ENCODE assay signal across 8 mouse cellular contexts in the genomic region with DNA sequence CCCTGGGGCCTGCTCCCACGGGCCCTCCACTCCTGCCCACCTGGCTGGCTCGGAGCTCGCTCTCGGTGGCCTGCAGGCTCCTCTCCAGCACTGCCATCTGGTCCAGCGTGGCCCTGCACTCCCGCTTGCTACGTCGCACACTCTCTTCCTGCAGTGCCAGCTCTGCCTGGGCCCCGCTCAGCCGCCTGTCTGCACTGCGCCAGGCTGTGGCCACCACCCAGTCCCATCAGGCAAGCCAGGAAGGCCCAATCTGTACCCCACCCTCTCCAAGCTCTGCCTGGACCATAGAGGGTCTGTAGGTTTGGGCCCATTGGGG. TPM values are rescaled to one million over a fixed set of nuclear protein-coding genes. Genes with fewer than 3 reads are reported as not detected.
DNase-seq lines count a peak whose midpoint lies in the region; ATAC-seq and TF ChIP-seq lines count a peak whose summit lies in the region.

No protein-coding gene starts in this region.

- no peak for TF ChIP-seq EP300 in stomach, postnatal 0 days (optimal IDR thresholded peaks at IDR 0.05)

- no peak overlapping the region for H3K4me3 ChIP-seq in neural tube, embryonic 11.5 days (ENCODE audit: low read depth, low read length)
- H3K4me3 ChIP-seq in limb, embryonic 10.5 days: peak overlapping the region; percentile 6; the same call in 1 of the 2 replicates
- H3K4me3 ChIP-seq in stomach, postnatal 0 days (ENCODE audit: low read depth, low read length): no peak overlapping the region

- no peaks in the 10 kb centered on the region for H3K27me3 ChIP-seq in neural tube, embryonic 11.5 days (ENCODE audit: control insufficient read depth, insufficient read depth, low read length)
- no peaks in the 10 kb centered on the region for H3K27me3 ChIP-seq in limb, embryonic 10.5 days (ENCODE audit: low read depth, poor library complexity, severe bottlenecking)
- H3K27me3 ChIP-seq in stomach, postnatal 0 days (ENCODE audit: control insufficient read depth, insufficient read depth, low read length): no peaks in the 10 kb centered on the region

- WGBS in neural tube, embryonic 11.5 days: 79% methylated on average over 11 of the region's 11 CpGs
- 83% methylated on average over 11 of the region's 11 CpGs for WGBS in limb, embryonic 10.5 days
- WGBS in stomach, postnatal 0 days: 51% methylated on average over 11 of the region's 11 CpGs

- no peak; the same call in 1 of the 2 replicates for TF ChIP-seq CTCF in stomach, postnatal 0 days (IDR thresholded peaks at IDR 0.05; ENCODE audit: low read depth)

- peaks cover 8% of the 10 kb centered on the region for H3K36me3 ChIP-seq in neural tube, embryonic 11.5 days (ENCODE audit: control insufficient read depth, insufficient read depth, low read length)
- H3K36me3 ChIP-seq in limb, embryonic 10.5 days: peaks cover 84% of the 10 kb centered on the region
- H3K36me3 ChIP-seq in stomach, postnatal 0 days (ENCODE audit: control insufficient read depth, insufficient read depth, low read length): no peaks in the 10 kb centered on the region

- peak; percentile 39; the same call in 1 of the 2 replicates for ATAC-seq in cerebellum, adult (ENCODE audit: insufficient number of reproducible peaks, low FRiP score, low TSS enrichment)
- ATAC-seq in neural tube, embryonic 11.5 days (ENCODE audit: insufficient read depth, low FRiP score, low TSS enrichment): no peak
- no peak for ATAC-seq in stomach, postnatal 0 days (ENCODE audit: low FRiP score, low TSS enrichment)
- ATAC-seq in erythroid progenitor cell, adult 5-6 weeks (replicated peaks; ENCODE audit: low FRiP score, poor library complexity, severe bottlenecking): no peak

- no peak overlapping the region for H3K4me2 ChIP-seq in neural tube, embryonic 11.5 days (ENCODE audit: low read depth)
- H3K4me2 ChIP-seq in stomach, postnatal 0 days (replicated peaks; ENCODE audit: low read depth): no peak overlapping the region

- H3K27ac ChIP-seq in neural tube, embryonic 11.5 days (ENCODE audit: low read depth, low read length): peak overlapping the region; percentile 57
- peak overlapping the region; percentile 89 for H3K27ac ChIP-seq in limb, embryonic 10.5 days
- H3K27ac ChIP-seq in stomach, postnatal 0 days (replicated peaks): peak overlapping the region; percentile 89

- H3K4me1 ChIP-seq in neural tube, embryonic 11.5 days (ENCODE audit: control insufficient read depth, insufficient read depth, low read length): peaks cover 12% of the 10 kb centered on the region
- peaks cover 57% of the 10 kb centered on the region for H3K4me1 ChIP-seq in limb, embryonic 10.5 days
- H3K4me1 ChIP-seq in stomach, postnatal 0 days (replicated peaks; ENCODE audit: control insufficient read depth, insufficient read depth): peaks cover 6% of the 10 kb centered on the region

- DNase-seq in cerebellum, adult 8-10 months: no peak
- DNase-seq in neural tube, embryonic 11.5 days (ENCODE audit: low spot score): no peak
- no peak for DNase-seq in neural tube, embryonic 10.5 days (ENCODE audit: extremely low spot score, low spot score)
- DNase-seq in limb, embryonic 10.5 days (ENCODE audit: low spot score): no peak
- no peak for DNase-seq in stomach, postnatal 0 days (ENCODE audit: low spot score)
- no peak for DNase-seq in Muller cell, postnatal 12 days (ENCODE audit: inconsistent ontology term)

- H3K9me3 ChIP-seq in neural tube, embryonic 11.5 days (ENCODE audit: control insufficient read depth, low read length): no peaks in the 10 kb centered on the region
- no peaks in the 10 kb centered on the region for H3K9me3 ChIP-seq in limb, embryonic 10.5 days (replicated peaks)
- no peaks in the 10 kb centered on the region for H3K9me3 ChIP-seq in stomach, postnatal 0 days (ENCODE audit: control insufficient read depth, low read length)

- peak overlapping the region; percentile 41 for H3K9ac ChIP-seq in neural tube, embryonic 11.5 days (ENCODE audit: low read length)
- H3K9ac ChIP-seq in stomach, postnatal 0 days (ENCODE audit: low read length): peak overlapping the region; percentile 23; the same call in 1 of the 2 replicates

RNA-seq across cellular contexts. Expression of a gene that starts 11.4 kb away (rescaled TPM):
- polyA plus RNA-seq in neural tube, embryonic 11.5 days (2014; fragmentation: Nextera tagmentation; extraction: Ambion mirVana): 279 and 295 TPM in 2 replicates
- 444 and 521 TPM in 2 replicates for polyA plus RNA-seq in limb, embryonic 10.5 days (2016; fragmentation: Nextera tagmentation; extraction: Ambion mirVana)
- polyA plus RNA-seq in stomach, postnatal 0 days (2015; fragmentation: Nextera tagmentation; extraction: Ambion mirVana): 244 and 247 TPM in 2 replicates
- total RNA-seq in erythroid progenitor cell, adult 5-6 weeks (2015; ENCODE audit: low replicate concordance): not detected in 2 replicates
- not detected in 2 replicates for total RNA-seq in erythroid progenitor cell, adult 5-6 weeks (2017; ENCODE audit: low replicate concordance)

RNA-seq across cellular contexts. Expression of a gene that starts 34.9 kb away (rescaled TPM):
- 58.7 and 59.7 TPM in 2 replicates for polyA plus RNA-seq in neural tube, embryonic 11.5 days (2014; fragmentation: Nextera tagmentation; extraction: Ambion mirVana)
- polyA plus RNA-seq in limb, embryonic 10.5 days (2016; fragmentation: Nextera tagmentation; extraction: Ambion mirVana): 33.9 and 44.0 TPM in 2 replicates
- 14.4 and 15.9 TPM in 2 replicates for polyA plus RNA-seq in stomach, postnatal 0 days (2015; fragmentation: Nextera tagmentation; extraction: Ambion mirVana)
- 4.2 and 10.8 TPM in 2 replicates for total RNA-seq in erythroid progenitor cell, adult 5-6 weeks (2015; ENCODE audit: low replicate concordance)
- 6.0 and 18.0 TPM in 2 replicates for total RNA-seq in erythroid progenitor cell, adult 5-6 weeks (2017; ENCODE audit: low replicate concordance)

RNA-seq across cellular contexts. Expression of a gene that starts 38.8 kb away (rescaled TPM):
- polyA plus RNA-seq in neural tube, embryonic 11.5 days (2014; fragmentation: Nextera tagmentation; extraction: Ambion mirVana): 7.9 and 10.3 TPM in 2 replicates
- 10.6 and 11.4 TPM in 2 replicates for polyA plus RNA-seq in limb, embryonic 10.5 days (2016; fragmentation: Nextera tagmentation; extraction: Ambion mirVana)
- 1.4 and 1.6 TPM in 2 replicates for polyA plus RNA-seq in stomach, postnatal 0 days (2015; fragmentation: Nextera tagmentation; extraction: Ambion mirVana)
- total RNA-seq in erythroid progenitor cell, adult 5-6 weeks (2015; ENCODE audit: low replicate concordance): 0.36 TPM in 1 of 2 replicates, not detected in the other
- 1.4 TPM in 1 of 2 replicates, not detected in the other for total RNA-seq in erythroid progenitor cell, adult 5-6 weeks (2017; ENCODE audit: low replicate concordance)

RNA-seq across cellular contexts. Expression of a gene that starts 56.6 kb away (rescaled TPM):
- 47.7 and 53.0 TPM in 2 replicates for polyA plus RNA-seq in neural tube, embryonic 11.5 days (2014; fragmentation: Nextera tagmentation; extraction: Ambion mirVana)
- 67.9 and 82.8 TPM in 2 replicates for polyA plus RNA-seq in limb, embryonic 10.5 days (2016; fragmentation: Nextera tagmentation; extraction: Ambion mirVana)
- polyA plus RNA-seq in stomach, postnatal 0 days (2015; fragmentation: Nextera tagmentation; extraction: Ambion mirVana): 77.7 and 81.1 TPM in 2 replicates
- total RNA-seq in erythroid progenitor cell, adult 5-6 weeks (2015; ENCODE audit: low replicate concordance): 51.1 and 67.4 TPM in 2 replicates
- total RNA-seq in erythroid progenitor cell, adult 5-6 weeks (2017; ENCODE audit: low replicate concordance): 45.2 and 108 TPM in 2 replicates
